Mouse (Mus musculus) embryonic facial prominence, embryonic 12.5 days (tissue): ENCODE results near the gene Myrf. TPM values are rescaled to one million over a fixed set of nuclear protein-coding genes. Genes with fewer than 3 reads are reported as not detected.

Experiments
- ATAC-seq: fragments of 200-750 bp; cut with Nextera tagmentation; 2 replicates; pipeline ENCODE4 v1.8.0; 2017; ENCODE audit not compliant: insufficient number of reproducible peaks, insufficient read depth, low FRiP score, low TSS enrichment
- H3K27ac ChIP-seq: fragments of 300-500 bp; sonication (generic); 2 replicates; pipeline ENCODE4 v1.5.1; 2016; ENCODE audit warnings: mild to moderate bottlenecking
- H3K27me3 ChIP-seq: fragments of 300-500 bp; sonication (generic); 2 replicates; pipeline ENCODE4 v1.6.1; 2016; ENCODE audit warnings: mild to moderate bottlenecking, moderate library complexity
- H3K36me3 ChIP-seq: fragments of 300-500 bp; sonication (generic); 2 replicates; pipeline ENCODE4 v1.6.1; 2016; ENCODE audit warnings: mild to moderate bottlenecking
- H3K4me1 ChIP-seq: fragments of 300-500 bp; sonication (generic); 2 replicates; pipeline ENCODE4 v1.6.1; 2016
- H3K4me2 ChIP-seq: fragments of 300-500 bp; sonication (generic); replicated peaks from 2 replicates; pipeline ENCODE4 v1.6.1; 2016; ENCODE audit warnings: mild to moderate bottlenecking, moderate library complexity
- H3K4me3 ChIP-seq: fragments of 300-500 bp; sonication (generic); 2 replicates; pipeline ENCODE4 v1.5.1; 2016; ENCODE audit warnings: mild to moderate bottlenecking
- H3K9ac ChIP-seq: fragments of 300-500 bp; sonication (generic); 2 replicates; pipeline ENCODE4 v1.6.1; 2016; ENCODE audit warnings: mild to moderate bottlenecking, moderate library complexity
- H3K9me3 ChIP-seq: fragments of 300-500 bp; sonication (generic); 2 replicates; pipeline ENCODE4 v1.6.1; 2016; ENCODE audit warnings: mild to moderate bottlenecking, moderate library complexity
- WGBS: fragments of 180-500 bp; shearing (Covaris S2); methylation state at CpG from one replicate; pipeline ENCODE4 v1.1.7; 2016; 5-methylcytosine and 5-hydroxymethylcytosine counted together
- polyA plus RNA-seq: library from polyadenylated mRNA; unstranded; fragments of >200 nt; fragmentation: Nextera tagmentation; extraction: Ambion mirVana; gene quantifications from 2 replicates; pipeline ENCODE4 v1.2.1, GENCODE M21; 2016

Gene Myrf
- polyA plus RNA-seq, 1 experiment from 2014 or later: 2.5 TPM

GRCm38 (mm10) chr19:10274056-10274455 lies 33.5 kb upstream of the Myrf start:
- Histone ChIP-seq H3K27ac (0 out of 2 replicates have a peak overlapping the region, but pooled peaks have one; percentile 30), H3K9ac (no peak overlapping the region), H3K4me2 (no peak overlapping the region), H3K9me3 (no peaks in the 10 kb centered on the region), H3K36me3 (no peaks in the 10 kb centered on the region), H3K27me3 (no peaks in the 10 kb centered on the region), H3K4me3 (no peak overlapping the region), H3K4me1 (peaks cover 41% of the 10 kb centered on the region)
- 22% methylated on average over 5 of the region's 5 CpGs for WGBS
- no peak for ATAC-seq

- Histone ChIP-seq H3K9ac (peak overlapping the region; percentile 15), H3K36me3 (no peaks in the 10 kb centered on the region), H3K4me2 (peak overlapping the region; percentile 42), H3K4me1 (peaks cover 33% of the 10 kb centered on the region), H3K9me3 (no peaks in the 10 kb centered on the region), H3K27me3 (no peaks in the 10 kb centered on the region), H3K27ac (no peak overlapping the region), H3K4me3 (no peak overlapping the region)
- 0 out of 2 replicates have a peak, but pooled peaks have one; percentile 18 for ATAC-seq
- 22% methylated on average over 11 of the region's 11 CpGs for WGBS
These were observed 32.2 kb upstream of the Myrf start for GRCm38 (mm10) chr19:10272746-10273145.

GRCm38 (mm10) chr19:10271592-10271991 lies 31.0 kb upstream of the Myrf start:
- Histone ChIP-seq H3K9ac (no peak overlapping the region), H3K4me3 (no peak overlapping the region), H3K4me1 (peaks cover 30% of the 10 kb centered on the region), H3K36me3 (no peaks in the 10 kb centered on the region), H3K27ac (no peak overlapping the region), H3K27me3 (no peaks in the 10 kb centered on the region), H3K9me3 (no peaks in the 10 kb centered on the region), H3K4me2 (no peak overlapping the region)
- ATAC-seq: no peak
- WGBS: 92% methylated on average over 7 of the region's 7 CpGs

GRCm38 (mm10) chr19:10270356-10270755 lies 29.8 kb upstream of the Myrf start:
- Histone ChIP-seq H3K9me3 (no peaks in the 10 kb centered on the region), H3K9ac (no peak overlapping the region), H3K4me1 (peaks cover 27% of the 10 kb centered on the region), H3K27ac (no peak overlapping the region), H3K36me3 (no peaks in the 10 kb centered on the region), H3K4me3 (no peak overlapping the region), H3K4me2 (no peak overlapping the region), H3K27me3 (no peaks in the 10 kb centered on the region)
- WGBS: 66% methylated on average over 5 of the region's 5 CpGs
- ATAC-seq: no peak

- WGBS: 89% methylated on average over 15 of the region's 15 CpGs
- H3K36me3 ChIP-seq: no peaks in the 10 kb centered on the region
- H3K27me3 ChIP-seq: no peaks in the 10 kb centered on the region; the same call in 1 of the 2 replicates
- no peaks in the 10 kb centered on the region for H3K9me3 ChIP-seq
- no peak overlapping the region for H3K27ac ChIP-seq
- no peak overlapping the region for H3K4me2 ChIP-seq
- H3K4me1 ChIP-seq: peaks cover 26% of the 10 kb centered on the region
- H3K9ac ChIP-seq: no peak overlapping the region
- H3K4me3 ChIP-seq: no peak overlapping the region
- ATAC-seq: no peak
These were observed 28.3 kb upstream of the Myrf start for GRCm38 (mm10) chr19:10268851-10269250.

- no peak for ATAC-seq
- 91% methylated on average over 10 of the region's 10 CpGs for WGBS
- Histone ChIP-seq H3K9me3 (no peaks in the 10 kb centered on the region), H3K4me3 (no peak overlapping the region), H3K4me2 (no peak overlapping the region), H3K27me3 (no peaks in the 10 kb centered on the region; the same call in 1 of the 2 replicates), H3K4me1 (peaks cover 19% of the 10 kb centered on the region), H3K9ac (no peak overlapping the region), H3K36me3 (no peaks in the 10 kb centered on the region), H3K27ac (no peak overlapping the region)
These were observed 27.4 kb upstream of the Myrf start for GRCm38 (mm10) chr19:10267953-10268352.

- no peaks in the 10 kb centered on the region; the same call in 1 of the 2 replicates for H3K27me3 ChIP-seq
- H3K4me1 ChIP-seq: peaks cover 12% of the 10 kb centered on the region
- no peaks in the 10 kb centered on the region for H3K36me3 ChIP-seq
- 19% methylated on average over 15 of the region's 15 CpGs for WGBS
- H3K27ac ChIP-seq: 0 out of 2 replicates have a peak overlapping the region, but pooled peaks have one; percentile 0
- H3K9ac ChIP-seq: no peak overlapping the region; the same call in 1 of the 2 replicates
- ATAC-seq: no peak; the same call in 1 of the 2 replicates
- no peak overlapping the region for H3K4me2 ChIP-seq
- H3K9me3 ChIP-seq: no peaks in the 10 kb centered on the region
- no peak overlapping the region for H3K4me3 ChIP-seq
These were observed 26.5 kb upstream of the Myrf start for GRCm38 (mm10) chr19:10267057-10267456.

GRCm38 (mm10) chr19:10266196-10266850 lies 25.8 kb upstream of the Myrf start:
- ATAC-seq: no peak
- H3K9me3 ChIP-seq: no peaks in the 10 kb centered on the region
- H3K4me1 ChIP-seq: peaks cover 12% of the 10 kb centered on the region
- WGBS: 22% methylated on average over 14 of the region's 14 CpGs
- H3K27me3 ChIP-seq: no peaks in the 10 kb centered on the region; the same call in 1 of the 2 replicates
- no peak overlapping the region for H3K4me2 ChIP-seq
- no peak overlapping the region for H3K4me3 ChIP-seq
- H3K36me3 ChIP-seq: no peaks in the 10 kb centered on the region
- 0 out of 2 replicates have a peak overlapping the region, but pooled peaks have one; percentile 0 for H3K27ac ChIP-seq
- no peak overlapping the region for H3K9ac ChIP-seq

- no peaks in the 10 kb centered on the region; the same call in 1 of the 2 replicates for H3K27me3 ChIP-seq
- no peaks in the 10 kb centered on the region for H3K9me3 ChIP-seq
- no peak for ATAC-seq
- no peak overlapping the region for H3K4me3 ChIP-seq
- 69% methylated on average over 7 of the region's 7 CpGs for WGBS
- H3K4me1 ChIP-seq: peaks cover 8% of the 10 kb centered on the region; the same call in 1 of the 2 replicates
- H3K9ac ChIP-seq: no peak overlapping the region
- no peak overlapping the region for H3K4me2 ChIP-seq
- no peaks in the 10 kb centered on the region for H3K36me3 ChIP-seq
- H3K27ac ChIP-seq: no peak overlapping the region
These were observed 20.8 kb upstream of the Myrf start for GRCm38 (mm10) chr19:10261369-10261768.

- H3K9ac ChIP-seq: no peak overlapping the region
- H3K4me3 ChIP-seq: no peak overlapping the region
- no peaks in the 10 kb centered on the region for H3K9me3 ChIP-seq
- no peak overlapping the region for H3K27ac ChIP-seq
- H3K4me2 ChIP-seq: no peak overlapping the region
- no peaks in the 10 kb centered on the region for H3K36me3 ChIP-seq
- no peaks in the 10 kb centered on the region for H3K27me3 ChIP-seq
- 19% methylated on average over 6 of the region's 6 CpGs for WGBS
- peak; percentile 44; the same call in 1 of the 2 replicates for ATAC-seq
- peaks cover 4% of the 10 kb centered on the region; the same call in 1 of the 2 replicates for H3K4me1 ChIP-seq
These were observed 17.9 kb upstream of the Myrf start for GRCm38 (mm10) chr19:10258279-10259011.

GRCm38 (mm10) chr19:10248128-10248527 lies 7.6 kb upstream of the Myrf start:
- 0 out of 2 replicates have a peak, but pooled peaks cover 4% of the 10 kb centered on the region for H3K27me3 ChIP-seq
- H3K27ac ChIP-seq: no peak overlapping the region
- H3K9me3 ChIP-seq: no peaks in the 10 kb centered on the region
- no peaks in the 10 kb centered on the region for H3K36me3 ChIP-seq
- no peak overlapping the region for H3K9ac ChIP-seq
- no peak for ATAC-seq
- no peak overlapping the region for H3K4me3 ChIP-seq
- WGBS: 42% methylated on average over 20 of the region's 20 CpGs
- H3K4me1 ChIP-seq: peaks cover 18% of the 10 kb centered on the region
- H3K4me2 ChIP-seq: 0 out of 2 replicates have a peak overlapping the region, but pooled peaks have one; percentile 0

GRCm38 (mm10) chr19:10247165-10247564 lies 6.6 kb upstream of the Myrf start:
- ATAC-seq: no peak
- no peak overlapping the region for H3K27ac ChIP-seq
- peaks cover 24% of the 10 kb centered on the region for H3K4me1 ChIP-seq
- H3K36me3 ChIP-seq: no peaks in the 10 kb centered on the region
- H3K4me2 ChIP-seq: no peak overlapping the region
- no peak overlapping the region for H3K4me3 ChIP-seq
- H3K9ac ChIP-seq: no peak overlapping the region
- H3K27me3 ChIP-seq: 0 out of 2 replicates have a peak, but pooled peaks cover 4% of the 10 kb centered on the region
- H3K9me3 ChIP-seq: no peaks in the 10 kb centered on the region
- WGBS: 20% methylated on average over 6 of the region's 6 CpGs
